Mouse (Mus musculus) c-Kit-positive CD71-positive TER-119-positive erythroid progenitor cells, embryonic 14.5 days (primary cell): Measurements from ENCODE around the gene Nfe2l3.
"Not testable (repeated sequence)": the region's sequence is repeated elsewhere in the genome, so short reads cannot be mapped to it uniquely, and the experiment has no call there.

Experiments used
- DNase-seq: peaks from one replicate; pipeline ENCODE4 v3.0.0-alpha.2; 2013; ENCODE audit warnings: low spot score

Nfe2l3 gene

GRCm38 (mm10) chr6:51432535-51433397 lies at the start of gene Nfe2l3:
Gene Nfe2l3, plus strand, starts transcription at chr6:51432670.
- DNase-seq, result peak; percentile 74

GRCm38 (mm10) chr6:51383769-51384755 lies 48.4 kb upstream of the Nfe2l3 start:
- DNase-seq, result peak; percentile 83

- DNase-seq, result no peak
These were observed 42.0 kb upstream of the Nfe2l3 start for GRCm38 (mm10) chr6:51390505-51390904.

GRCm38 (mm10) chr6:51391816-51392490 lies 40.5 kb upstream of the Nfe2l3 start:
- no peak for DNase-seq

- no peak for DNase-seq
These were observed 38.9 kb upstream of the Nfe2l3 start for GRCm38 (mm10) chr6:51393341-51394128.

GRCm38 (mm10) chr6:51394367-51394766 lies 38.1 kb upstream of the Nfe2l3 start:
- DNase-seq, result not testable (repeated sequence)

- not testable (repeated sequence) for DNase-seq
These were observed 37.5 kb upstream of the Nfe2l3 start for GRCm38 (mm10) chr6:51394963-51395362.

- no peak for DNase-seq
These were observed 37.0 kb upstream of the Nfe2l3 start for GRCm38 (mm10) chr6:51395486-51395885.

GRCm38 (mm10) chr6:51399113-51399518 lies 33.4 kb upstream of the Nfe2l3 start:
- DNase-seq, result no peak

GRCm38 (mm10) chr6:51401294-51401693 lies 31.2 kb upstream of the Nfe2l3 start:
- DNase-seq, result no peak

- no peak for DNase-seq
These were observed 28.9 kb upstream of the Nfe2l3 start for GRCm38 (mm10) chr6:51403598-51403997.

GRCm38 (mm10) chr6:51404502-51404901 lies 28.0 kb upstream of the Nfe2l3 start:
- no peak for DNase-seq

- no peak for DNase-seq
These were observed 16.0 kb upstream of the Nfe2l3 start for GRCm38 (mm10) chr6:51416433-51416832.

GRCm38 (mm10) chr6:51417306-51417936 lies 15.0 kb upstream of the Nfe2l3 start:
- no peak for DNase-seq

- DNase-seq, result no peak
These were observed 8.9 kb upstream of the Nfe2l3 start for GRCm38 (mm10) chr6:51423466-51424122.

- peak; percentile 11 for DNase-seq
These were observed 7.9 kb upstream of the Nfe2l3 start for GRCm38 (mm10) chr6:51424537-51424936.

- DNase-seq, result no peak
These were observed 1.8 kb downstream of the Nfe2l3 start for GRCm38 (mm10) chr6:51434270-51434669.

GRCm38 (mm10) chr6:51437665-51438064 lies 5.2 kb downstream of the Nfe2l3 start:
- DNase-seq, result no peak

GRCm38 (mm10) chr6:51438826-51439330 lies 6.4 kb downstream of the Nfe2l3 start:
- DNase-seq, result no peak
